Mouse (Mus musculus) liver, embryonic 11.5 days (tissue): ENCODE measurements around the gene Gm15446. TPM values are rescaled to one million over a fixed set of nuclear protein-coding genes. Genes with fewer than 3 reads are reported as not detected.
"Not testable (repeated sequence)": the region's sequence is repeated elsewhere in the genome, so short reads cannot be mapped to it uniquely, and the experiment has no call there.

Experiments
- ATAC-seq: fragments of 200-750 bp; cut with Nextera tagmentation; replicated peaks from 2 replicates; pipeline ENCODE4 v1.8.0; 2017; ENCODE audit warnings: moderate number of reproducible peaks, mild to moderate bottlenecking, moderate TSS enrichment, moderate library complexity; ENCODE audit not compliant: low FRiP score
- DNase-seq: peaks from one replicate; pipeline ENCODE4 v3.0.0-alpha.2; 2017; ENCODE audit warnings: low spot score
- H3K27ac ChIP-seq: fragments of 300-500 bp; sonication (generic); 2 replicates; pipeline ENCODE4 v1.5.1; 2014; ENCODE audit warnings: mild to moderate bottlenecking, low read depth, low read length, control low read depth
- H3K27me3 ChIP-seq: fragments of 300-500 bp; sonication (generic); replicated peaks from 2 replicates; pipeline ENCODE4 v1.6.1; 2014; ENCODE audit warnings: low read length, mixed read lengths; ENCODE audit not compliant: control insufficient read depth, insufficient read depth
- H3K36me3 ChIP-seq: fragments of 300-500 bp; sonication (generic); 2 replicates; pipeline ENCODE4 v1.6.1; 2014; ENCODE audit warnings: mild to moderate bottlenecking, low read length, moderate library complexity, mixed read lengths; ENCODE audit not compliant: control insufficient read depth, insufficient read depth
- H3K4me1 ChIP-seq: fragments of 300-500 bp; sonication (generic); replicated peaks from 2 replicates; pipeline ENCODE4 v1.6.1; 2014; ENCODE audit warnings: low read length, mixed read lengths; ENCODE audit not compliant: control insufficient read depth, insufficient read depth
- H3K4me2 ChIP-seq: fragments of 300-500 bp; sonication (generic); 2 replicates; pipeline ENCODE4 v1.6.1; 2014; ENCODE audit warnings: mild to moderate bottlenecking, control low read depth, moderate library complexity
- H3K4me3 ChIP-seq: fragments of 300-500 bp; sonication (generic); 2 replicates; pipeline ENCODE4 v1.5.1; 2014; ENCODE audit warnings: low read depth, low read length, control low read depth
- H3K9ac ChIP-seq: fragments of 300-500 bp; sonication (generic); 2 replicates; pipeline ENCODE4 v1.6.1; 2014; ENCODE audit warnings: low read depth, low read length, control low read depth
- H3K9me3 ChIP-seq: fragments of 300-500 bp; sonication (generic); 2 replicates; pipeline ENCODE4 v1.6.1; 2016; ENCODE audit warnings: low read length, inconsistent platforms, mixed read lengths; ENCODE audit not compliant: control insufficient read depth
- WGBS: fragments of 180-500 bp; shearing (Covaris S2); extraction: QIAGEN DNeasy Blood & Tissue Kit; methylation state at CpG from one replicate; pipeline ENCODE4 v1.1.7; 2014; 5-methylcytosine and 5-hydroxymethylcytosine counted together
- polyA plus RNA-seq: library from polyadenylated mRNA; unstranded; fragments of >200 nt; fragmentation: Nextera tagmentation; extraction: Ambion mirVana; gene quantifications from 2 replicates; pipeline ENCODE4 v1.2.1, GENCODE M21; 2014

Gene Gm15446
- 0.30 and 0.92 TPM in 2 replicates for polyA plus RNA-seq

- H3K4me1 ChIP-seq, H3K9me3 ChIP-seq, H3K27me3 ChIP-seq, H3K36me3 ChIP-seq, H3K27ac ChIP-seq: not testable (repeated sequence)
- ATAC-seq (peak; percentile 100), DNase-seq (peak; percentile 78)
- Histone ChIP-seq H3K4me2 (peak within 1 kb of the TSS; percentile 64), H3K9ac (peak within 1 kb of the TSS; percentile 68), H3K4me3 (peak within 1 kb of the TSS; percentile 50)
- WGBS, result under 1% methylated on average over 22 of the region's 22 CpGs
Measured at GRCm38 (mm10) chr5:109923261-109924071, at the start of gene Gm15446. Gene Gm15446, plus strand, starts transcription at chr5:109923400.

GRCm38 (mm10) chr5:109924129-109924528 lies 929 bp downstream of the Gm15446 start:
- not testable (repeated sequence) for H3K27me3 ChIP-seq, H3K4me1 ChIP-seq, H3K27ac ChIP-seq, ATAC-seq, H3K36me3 ChIP-seq, DNase-seq, H3K9me3 ChIP-seq
- Histone ChIP-seq H3K9ac (peak overlapping the region; percentile 68; the same call in 1 of the 2 replicates), H3K4me2 (peak overlapping the region; percentile 64), H3K4me3 (peak overlapping the region; percentile 50)
- WGBS, result 13% methylated on average over 2 of the region's 2 CpGs

GRCm38 (mm10) chr5:109924936-109925335 lies 1.7 kb downstream of the Gm15446 start:
- Histone ChIP-seq H3K27ac (no peak overlapping the region), H3K9me3 (no peaks in the 10 kb centered on the region), H3K36me3 (no peaks in the 10 kb centered on the region), H3K4me1 (no peaks in the 10 kb centered on the region), H3K4me3 (no peak overlapping the region), H3K9ac (no peak overlapping the region), H3K27me3 (no peaks in the 10 kb centered on the region), H3K4me2 (peak overlapping the region; percentile 14; the same call in 1 of the 2 replicates)
- ATAC-seq, result no peak
- no peak for DNase-seq

- Histone ChIP-seq H3K4me1 (no peaks in the 10 kb centered on the region), H3K4me3 (no peak overlapping the region), H3K27ac (no peak overlapping the region), H3K9me3 (no peaks in the 10 kb centered on the region), H3K9ac (no peak overlapping the region), H3K4me2 (no peak overlapping the region), H3K27me3 (no peaks in the 10 kb centered on the region), H3K36me3 (no peaks in the 10 kb centered on the region)
- WGBS, result no CpG with 5 or more reads among the region's 1 CpGs
- no peak for DNase-seq
- no peak for ATAC-seq
Measured at GRCm38 (mm10) chr5:109950281-109950680, 27.1 kb downstream of the Gm15446 start.

GRCm38 (mm10) chr5:109980743-109981142 lies 57.5 kb downstream of the Gm15446 start:
- no CpG with 5 or more reads among the region's 2 CpGs for WGBS

More at GRCm38 (mm10) chr5:109980743-109981142, 57.5 kb downstream of the Gm15446 start:
- DNase-seq, H3K36me3 ChIP-seq, H3K9me3 ChIP-seq, H3K27me3 ChIP-seq, H3K4me2 ChIP-seq, H3K27ac ChIP-seq, H3K4me1 ChIP-seq, H3K9ac ChIP-seq, H3K4me3 ChIP-seq, ATAC-seq: not testable (repeated sequence)

Other genes starting within 250 kb of the Gm15446 start
- gene 5430403G16Rik, start 232.4 kb upstream of the Gm15446 start, polyA plus RNA-seq, result 1.8 and 2.5 TPM in 2 replicates
- 7.5 and 10.1 TPM in 2 replicates for gene 4930522L14Rik, start 171.5 kb upstream of the Gm15446 start, polyA plus RNA-seq
- gene Zfp932, start 73.1 kb downstream of the Gm15446 start, polyA plus RNA-seq, result 17.6 and 19.0 TPM in 2 replicates
- 2.7 and 7.0 TPM in 2 replicates for gene Gm17655, start 149.1 kb downstream of the Gm15446 start, polyA plus RNA-seq
- gene Gm35315, start 171.0 kb downstream of the Gm15446 start, polyA plus RNA-seq, result 2.0 and 3.1 TPM in 2 replicates
- 0.71 and 1.3 TPM in 2 replicates for gene Plcxd1, start 176.6 kb downstream of the Gm15446 start, polyA plus RNA-seq
- gene Gtpbp6, start 184.8 kb downstream of the Gm15446 start, polyA plus RNA-seq, result 18.7 and 20.9 TPM in 2 replicates
- gene Zfp605, start 186.7 kb downstream of the Gm15446 start, polyA plus RNA-seq, result 3.4 and 3.6 TPM in 2 replicates
- gene Chfr, start 212.4 kb downstream of the Gm15446 start, polyA plus RNA-seq, result 38.9 and 44.3 TPM in 2 replicates